Mouse (Mus musculus): Measurements from ENCODE around the gene Hist1h4i. TPM values are rescaled to one million over a fixed set of nuclear protein-coding genes. Genes with fewer than 3 reads are reported as not detected.

Gene Hist1h4i
- total and polyA plus RNA-seq, 2 experiments = 5.2 to 9.2 TPM

- H3K27me3 ChIP-seq (ENCODE audit: control insufficient read depth, insufficient read depth, low read length) = peaks cover 12% of the 10 kb centered on the region; the same call in 1 of the 2 replicates
- H3K27ac ChIP-seq (replicated peaks; ENCODE audit: insufficient read depth, low read depth, low read length) = no peak overlapping the region
- H3K79me2 ChIP-seq (ENCODE audit: control insufficient read depth, insufficient read depth, low read length) = no peaks in the 10 kb centered on the region
- no peaks in the 10 kb centered on the region for H3K4me1 ChIP-seq (ENCODE audit: control insufficient read depth, insufficient read depth, low read length)
- H3K4me3 ChIP-seq (ENCODE audit: insufficient read depth, low read depth, low read length) = no peak overlapping the region
- no peak overlapping the region for H3K9ac ChIP-seq (ENCODE audit: low read depth, low read length)
- TF ChIP-seq POLR2A (IDR thresholded peaks at IDR 0.05; ENCODE audit: extremely low read depth, insufficient read depth, low read length) (no peak), CTCF (IDR thresholded peaks at IDR 0.05; ENCODE audit: low read depth, low read length) (no peak)
- 90% methylated on average over 5 of the region's 5 CpGs for WGBS
- no peak for DNase-seq (ENCODE audit: extremely low read depth, low read depth, low spot score)
- no peaks in the 10 kb centered on the region; the same call in 1 of the 2 replicates for H3K36me3 ChIP-seq (ENCODE audit: control insufficient read depth, insufficient read depth, low read length)
Observed at GRCm38 (mm10) chr13:21992550-21992949, 48.6 kb downstream of the Hist1h4i start.

Other genes starting within 250 kb of the Hist1h4i start
- 2.1 and 4.9 TPM in 2 replicates for gene Hist1h2bq, start 231.2 kb downstream of the Hist1h4i start, total RNA-seq (2014; rRNA removed)
- 1.2 and 11.7 TPM in 2 replicates for gene Hist1h2bq, start 231.2 kb downstream of the Hist1h4i start, polyA plus RNA-seq (2012; rRNA removed)
- gene Hist1h2ao, start 230.9 kb downstream of the Hist1h4i start, total RNA-seq (2014; rRNA removed) = 0.55 TPM in 1 of 2 replicates, not detected in the other
- gene Hist1h2ao, start 230.9 kb downstream of the Hist1h4i start, polyA plus RNA-seq (2012; rRNA removed) = not detected in 2 replicates
- 0.60 and 0.74 TPM in 2 replicates for gene Hist1h4m, start 229.6 kb downstream of the Hist1h4i start, total RNA-seq (2014; rRNA removed)
- gene Hist1h4m, start 229.6 kb downstream of the Hist1h4i start, polyA plus RNA-seq (2012; rRNA removed) = not detected in 2 replicates
- 336 and 466 TPM in 2 replicates for gene Hist1h4n, start 209.2 kb downstream of the Hist1h4i start, total RNA-seq (2014; rRNA removed)
- 4.5 and 8.5 TPM in 2 replicates for gene Hist1h4n, start 209.2 kb downstream of the Hist1h4i start, polyA plus RNA-seq (2012; rRNA removed)
- gene Hist1h2ap, start 207.9 kb downstream of the Hist1h4i start, total RNA-seq (2014; rRNA removed) = 37.4 and 51.8 TPM in 2 replicates
- gene Hist1h2ap, start 207.9 kb downstream of the Hist1h4i start, polyA plus RNA-seq (2012; rRNA removed) = 6.3 and 14.0 TPM in 2 replicates
- gene Hist1h2br, start 207.6 kb downstream of the Hist1h4i start, total RNA-seq (2014; rRNA removed) = 0.65 and 1.3 TPM in 2 replicates
- 1.0 and 11.9 TPM in 2 replicates for gene Hist1h2br, start 207.6 kb downstream of the Hist1h4i start, polyA plus RNA-seq (2012; rRNA removed)
- gene Zfp184, start 96.3 kb downstream of the Hist1h4i start, total RNA-seq (2014; rRNA removed) = 0.18 and 0.60 TPM in 2 replicates
- 0.07 and 0.11 TPM in 2 replicates for gene Zfp184, start 96.3 kb downstream of the Hist1h4i start, polyA plus RNA-seq (2012; rRNA removed)
- not detected in 2 replicates for gene Pom121l2, start 60.2 kb downstream of the Hist1h4i start, total RNA-seq (2014; rRNA removed)
- not detected in 2 replicates for gene Pom121l2, start 60.2 kb downstream of the Hist1h4i start, polyA plus RNA-seq (2012; rRNA removed)
- gene Prss16, start 31.6 kb downstream of the Hist1h4i start, total RNA-seq (2014; rRNA removed) = not detected in 2 replicates
- 0.12 TPM in 1 of 2 replicates, not detected in the other for gene Prss16, start 31.6 kb downstream of the Hist1h4i start, polyA plus RNA-seq (2012; rRNA removed)
- gene Hist1h2ah, start 5.8 kb downstream of the Hist1h4i start, total RNA-seq (2014; rRNA removed) = 1.8 and 2.6 TPM in 2 replicates
- gene Hist1h2ah, start 5.8 kb downstream of the Hist1h4i start, polyA plus RNA-seq (2012; rRNA removed) = not detected in 2 replicates
- 15.6 and 28.1 TPM in 2 replicates for gene Hist1h2bk, start 5.5 kb downstream of the Hist1h4i start, total RNA-seq (2014; rRNA removed)
- 0.46 and 0.48 TPM in 2 replicates for gene Hist1h2bk, start 5.5 kb downstream of the Hist1h4i start, polyA plus RNA-seq (2012; rRNA removed)
- 11.1 and 22.4 TPM in 2 replicates for gene Hist1h2ag, start 1.6 kb upstream of the Hist1h4i start, total RNA-seq (2014; rRNA removed)
- gene Hist1h2ag, start 1.6 kb upstream of the Hist1h4i start, polyA plus RNA-seq (2012; rRNA removed) = 0.55 TPM in 1 of 2 replicates, not detected in the other
- 10.7 and 16.8 TPM in 2 replicates for gene Hist1h2bj, start 1.9 kb upstream of the Hist1h4i start, total RNA-seq (2014; rRNA removed)
- gene Hist1h2bj, start 1.9 kb upstream of the Hist1h4i start, polyA plus RNA-seq (2012; rRNA removed) = 0.29 TPM in 1 of 2 replicates, not detected in the other
- not detected in 2 replicates for gene Vmn1r188, start 43.1 kb upstream of the Hist1h4i start, total RNA-seq (2014; rRNA removed)
- not detected in 2 replicates for gene Vmn1r188, start 43.1 kb upstream of the Hist1h4i start, polyA plus RNA-seq (2012; rRNA removed)
- gene Vmn1r189, start 64.5 kb upstream of the Hist1h4i start, total RNA-seq (2014; rRNA removed) = not detected in 2 replicates
- gene Vmn1r189, start 64.5 kb upstream of the Hist1h4i start, polyA plus RNA-seq (2012; rRNA removed) = not detected in 2 replicates
- gene Vmn1r191, start 142.6 kb upstream of the Hist1h4i start, total RNA-seq (2014; rRNA removed) = not detected in 2 replicates
- gene Vmn1r191, start 142.6 kb upstream of the Hist1h4i start, polyA plus RNA-seq (2012; rRNA removed) = not detected in 2 replicates
- gene Vmn1r192, start 149.8 kb upstream of the Hist1h4i start, total RNA-seq (2014; rRNA removed) = not detected in 2 replicates
- not detected in 2 replicates for gene Vmn1r192, start 149.8 kb upstream of the Hist1h4i start, polyA plus RNA-seq (2012; rRNA removed)
- not detected in 2 replicates for gene Vmn1r193, start 181.8 kb upstream of the Hist1h4i start, total RNA-seq (2014; rRNA removed)
- gene Vmn1r193, start 181.8 kb upstream of the Hist1h4i start, polyA plus RNA-seq (2012; rRNA removed) = not detected in 2 replicates
- gene Vmn1r194, start 202.9 kb upstream of the Hist1h4i start, total RNA-seq (2014; rRNA removed) = not detected in 2 replicates
- not detected in 2 replicates for gene Vmn1r194, start 202.9 kb upstream of the Hist1h4i start, polyA plus RNA-seq (2012; rRNA removed)
- gene Vmn1r195, start 229.2 kb upstream of the Hist1h4i start, total RNA-seq (2014; rRNA removed) = not detected in 2 replicates
- gene Vmn1r195, start 229.2 kb upstream of the Hist1h4i start, polyA plus RNA-seq (2012; rRNA removed) = not detected in 2 replicates
- not detected in 2 replicates for gene Vmn1r196, start 248.6 kb upstream of the Hist1h4i start, total RNA-seq (2014; rRNA removed)
- not detected in 2 replicates for gene Vmn1r196, start 248.6 kb upstream of the Hist1h4i start, polyA plus RNA-seq (2012; rRNA removed)

Data from liver, adult 2 months (tissue).